Mouse (Mus musculus) ZHBTc4 (cell line): ENCODE measurements at regions not wholly inside any gene's neighbourhood (a gene's known extent, or its start where the extent isn't known, plus 50 kb on each side); places are given as distances from the start of the nearest gene placed in this dataset.
A peak's percentile ranks its signal among the peaks of the same experiment; 100 is the strongest.

Source experiments
- DNase-seq: peaks from one replicate; pipeline ENCODE4 v3.0.0-alpha.2; 2011; ENCODE audit warnings: low read depth, low spot score

GRCm38 (mm10) chr16:25042669-25043440 is 243.8 kb upstream of the Tprg start:
- DNase-seq: peak; percentile 86

- DNase-seq: no peak
Observed at GRCm38 (mm10) chr16:25044637-25045036, 242.0 kb upstream of the Tprg start.

- no peak for DNase-seq
Observed at GRCm38 (mm10) chr16:25047726-25048125, 238.9 kb upstream of the Tprg start.

GRCm38 (mm10) chr16:25049928-25050510 is 236.6 kb upstream of the Tprg start:
- DNase-seq: peak; percentile 83

GRCm38 (mm10) chr16:25051044-25051443 is 235.6 kb upstream of the Tprg start:
- no peak for DNase-seq

GRCm38 (mm10) chr16:25052428-25052827 is 234.2 kb upstream of the Tprg start:
- DNase-seq: no peak

- no peak for DNase-seq
Observed at GRCm38 (mm10) chr16:25052917-25053343, 233.7 kb upstream of the Tprg start.

- DNase-seq: no peak
Observed at GRCm38 (mm10) chr16:25054304-25054703, 232.3 kb upstream of the Tprg start.

- DNase-seq: no peak
Observed at GRCm38 (mm10) chr16:25055376-25055775, 231.2 kb upstream of the Tprg start.

GRCm38 (mm10) chr16:25058051-25058747 is 228.4 kb upstream of the Tprg start:
- DNase-seq: peak; percentile 56

- DNase-seq: peak; percentile 97
Observed at GRCm38 (mm10) chr16:25058812-25059501, 227.7 kb upstream of the Tprg start.

- peak; percentile 92 for DNase-seq
Observed at GRCm38 (mm10) chr16:25059504-25059992, 227.1 kb upstream of the Tprg start.

GRCm38 (mm10) chr16:25060266-25060665 is 226.4 kb upstream of the Tprg start:
- DNase-seq: no peak

GRCm38 (mm10) chr16:25061631-25062030 is 225.0 kb upstream of the Tprg start:
- no peak for DNase-seq

GRCm38 (mm10) chr16:25063981-25064380 is 222.6 kb upstream of the Tprg start:
- no peak for DNase-seq

- peak; percentile 88 for DNase-seq
Observed at GRCm38 (mm10) chr16:25064538-25064937, 222.1 kb upstream of the Tprg start.

GRCm38 (mm10) chr16:25066822-25067221 is 219.8 kb upstream of the Tprg start:
- no peak for DNase-seq

- peak; percentile 75 for DNase-seq
Observed at GRCm38 (mm10) chr16:25067276-25068249, 219.1 kb upstream of the Tprg start.

GRCm38 (mm10) chr16:25080811-25081210 is 205.8 kb upstream of the Tprg start:
- no peak for DNase-seq

- no peak for DNase-seq
Observed at GRCm38 (mm10) chr16:25083729-25084128, 202.9 kb upstream of the Tprg start.
